Mouse (Mus musculus) midbrain, embryonic 15.5 days (tissue): ENCODE data around the gene Sprr3. TPM values are rescaled to one million over a fixed set of nuclear protein-coding genes. Genes with fewer than 3 reads are reported as not detected.

Experiments used
- ATAC-seq: fragments of 200-750 bp; cut with Nextera tagmentation; replicated peaks from 2 replicates; pipeline ENCODE4 v1.8.0; 2017; ENCODE audit warnings: moderate TSS enrichment
- H3K27ac ChIP-seq: fragments of 300-500 bp; sonication (generic); 2 replicates; pipeline ENCODE4 v1.5.1; 2015; ENCODE audit warnings: mild to moderate bottlenecking, inconsistent platforms
- H3K27me3 ChIP-seq: fragments of 300-500 bp; sonication (generic); replicated peaks from 2 replicates; pipeline ENCODE4 v1.6.1; 2015; ENCODE audit warnings: inconsistent platforms
- H3K36me3 ChIP-seq: fragments of 300-500 bp; sonication (generic); replicated peaks from 2 replicates; pipeline ENCODE4 v1.6.1; 2015; ENCODE audit warnings: inconsistent platforms
- H3K4me1 ChIP-seq: fragments of 300-500 bp; sonication (generic); 2 replicates; pipeline ENCODE4 v1.6.1; 2015; ENCODE audit warnings: inconsistent platforms
- H3K4me2 ChIP-seq: fragments of 300-500 bp; sonication (generic); 2 replicates; pipeline ENCODE4 v1.6.1; 2015; ENCODE audit warnings: inconsistent platforms, mild to moderate bottlenecking, moderate library complexity
- H3K4me3 ChIP-seq: fragments of 300-500 bp; sonication (generic); 2 replicates; pipeline ENCODE4 v1.5.1; 2015; ENCODE audit warnings: mild to moderate bottlenecking, inconsistent platforms
- H3K9ac ChIP-seq: fragments of 300-500 bp; sonication (generic); 2 replicates; pipeline ENCODE4 v1.6.1; 2015; ENCODE audit warnings: mild to moderate bottlenecking, inconsistent platforms
- H3K9me3 ChIP-seq: fragments of 300-500 bp; sonication (generic); 2 replicates; pipeline ENCODE4 v1.6.1; 2016; ENCODE audit warnings: inconsistent platforms
- WGBS: fragments of 180-500 bp; shearing (Covaris S2); methylation state at CpG from one replicate; pipeline ENCODE4 v1.1.7; 2015; ENCODE audit warnings: mixed read lengths; 5-methylcytosine and 5-hydroxymethylcytosine counted together
- polyA plus RNA-seq: library from polyadenylated mRNA; unstranded; fragments of >200 nt; fragmentation: Nextera tagmentation; extraction: Ambion mirVana; gene quantifications from 2 replicates; pipeline ENCODE4 v1.2.1, GENCODE M21; 2015

Sprr3 gene
- polyA plus RNA-seq, 1 experiment from 2014 or later = not detected

- ATAC-seq = no peak
- no peak within 1 kb of the TSS for H3K27ac ChIP-seq
- WGBS = 95% methylated on average over 2 of the region's 2 CpGs
Measured at GRCm38 (mm10) chr3:92432282-92432681, 26.2 kb downstream of the Sprr3 start, which contains the start of gene Sprr2k. Gene Sprr2k, plus strand, starts transcription at chr3:92432582.

GRCm38 (mm10) chr3:92429323-92429722 is 29.2 kb downstream of the Sprr3 start, which contains the start of gene Gm9774:
Gene Gm9774, minus strand, starts transcription at chr3:92429423.
- H3K4me2 ChIP-seq = no peak within 1 kb of the TSS
- H3K4me1 ChIP-seq = no peaks in the 10 kb centered on the region
- H3K27me3 ChIP-seq = no peaks in the 10 kb centered on the region
- no peaks in the 10 kb centered on the region for H3K36me3 ChIP-seq
- no peaks in the 10 kb centered on the region for H3K9me3 ChIP-seq
- no peak for ATAC-seq
- H3K9ac ChIP-seq = no peak within 1 kb of the TSS
- H3K27ac ChIP-seq = no peak within 1 kb of the TSS
- no peak within 1 kb of the TSS for H3K4me3 ChIP-seq
- 93% methylated on average over 6 of the region's 6 CpGs for WGBS

More at GRCm38 (mm10) chr3:92432282-92432681, 26.2 kb downstream of the Sprr3 start, which contains the start of gene Sprr2k:
- no peak within 1 kb of the TSS for H3K9ac ChIP-seq
- no peaks in the 10 kb centered on the region for H3K9me3 ChIP-seq
- H3K4me3 ChIP-seq = no peak within 1 kb of the TSS
- H3K27me3 ChIP-seq = no peaks in the 10 kb centered on the region
- no peaks in the 10 kb centered on the region for H3K4me1 ChIP-seq
- H3K4me2 ChIP-seq = no peak within 1 kb of the TSS
- no peaks in the 10 kb centered on the region for H3K36me3 ChIP-seq

- no peaks in the 10 kb centered on the region for H3K4me1 ChIP-seq
- no peak within 1 kb of the TSS for H3K4me2 ChIP-seq
- no peak within 1 kb of the TSS for H3K27ac ChIP-seq
- no peak within 1 kb of the TSS for H3K4me3 ChIP-seq
- H3K27me3 ChIP-seq = no peaks in the 10 kb centered on the region
- WGBS = 92% methylated on average over 2 of the region's 2 CpGs
- no peaks in the 10 kb centered on the region for H3K36me3 ChIP-seq
- no peaks in the 10 kb centered on the region for H3K9me3 ChIP-seq
- H3K9ac ChIP-seq = no peak within 1 kb of the TSS
- no peak for ATAC-seq
Measured at GRCm38 (mm10) chr3:92417782-92418181, 40.7 kb downstream of the Sprr3 start, which contains the start of gene Sprr2j-ps. Gene Sprr2j-ps, plus strand, starts transcription at chr3:92418082.

- Histone ChIP-seq H3K4me2 (no peak within 1 kb of the TSS), H3K4me1 (no peaks in the 10 kb centered on the region), H3K36me3 (no peaks in the 10 kb centered on the region), H3K27ac (no peak within 1 kb of the TSS), H3K4me3 (no peak within 1 kb of the TSS), H3K27me3 (no peaks in the 10 kb centered on the region), H3K9ac (no peak within 1 kb of the TSS), H3K9me3 (no peaks in the 10 kb centered on the region)
- WGBS = 92% methylated on average over 2 of the region's 2 CpGs
- ATAC-seq = no peak
Measured at GRCm38 (mm10) chr3:92407691-92408090, 50.8 kb downstream of the Sprr3 start, which contains the start of gene Sprr2i. Gene Sprr2i, plus strand, starts transcription at chr3:92407991.

Other genes starting within 250 kb of the Sprr3 start
- not detected in 2 replicates for gene Sprr2a1, start 242.9 kb downstream of the Sprr3 start, polyA plus RNA-seq
- not detected in 2 replicates for gene Sprr2a2, start 242.8 kb downstream of the Sprr3 start, polyA plus RNA-seq
- not detected in 2 replicates for gene Sprr2a3, start 173.3 kb downstream of the Sprr3 start, polyA plus RNA-seq
- gene Sprr2b, start 142.1 kb downstream of the Sprr3 start, polyA plus RNA-seq = 0.22 TPM in 1 of 2 replicates, not detected in the other
- gene Sprr2d, start 119.6 kb downstream of the Sprr3 start, polyA plus RNA-seq = not detected in 2 replicates
- gene Sprr2e, start 106.6 kb downstream of the Sprr3 start, polyA plus RNA-seq = not detected in 2 replicates
- gene Sprr2f, start 93.5 kb downstream of the Sprr3 start, polyA plus RNA-seq = not detected in 2 replicates
- gene Sprr2h, start 73.0 kb downstream of the Sprr3 start, polyA plus RNA-seq = not detected in 2 replicates
- not detected in 2 replicates for gene Sprr2i, start 50.7 kb downstream of the Sprr3 start, polyA plus RNA-seq
- not detected in 2 replicates for gene Sprr2j-ps, start 40.6 kb downstream of the Sprr3 start, polyA plus RNA-seq
- 7.4 and 9.7 TPM in 2 replicates for gene Gm9774, start 29.3 kb downstream of the Sprr3 start, polyA plus RNA-seq
- not detected in 2 replicates for gene Sprr2k, start 26.1 kb downstream of the Sprr3 start, polyA plus RNA-seq
- not detected in 2 replicates for gene Sprr1b, start 19.9 kb downstream of the Sprr3 start, polyA plus RNA-seq
- gene Sprr1a, start 27.2 kb upstream of the Sprr3 start, polyA plus RNA-seq = 0.28 TPM in 1 of 2 replicates, not detected in the other
- not detected in 2 replicates for gene Sprr4, start 41.8 kb upstream of the Sprr3 start, polyA plus RNA-seq
- not detected in 2 replicates for gene 2310046K23Rik, start 75.8 kb upstream of the Sprr3 start, polyA plus RNA-seq
- not detected in 2 replicates for gene Ivl, start 115.0 kb upstream of the Sprr3 start, polyA plus RNA-seq
- not detected in 2 replicates for gene Smcp, start 130.3 kb upstream of the Sprr3 start, polyA plus RNA-seq
- gene 2210017I01Rik, start 148.8 kb upstream of the Sprr3 start, polyA plus RNA-seq = not detected in 2 replicates
- not detected in 2 replicates for gene Lce6a, start 162.9 kb upstream of the Sprr3 start, polyA plus RNA-seq
- not detected in 2 replicates for gene Lce1a1, start 189.6 kb upstream of the Sprr3 start, polyA plus RNA-seq
- not detected in 2 replicates for gene Lce1b, start 198.2 kb upstream of the Sprr3 start, polyA plus RNA-seq
- gene Lce1a2, start 211.6 kb upstream of the Sprr3 start, polyA plus RNA-seq = not detected in 2 replicates
- not detected in 2 replicates for gene Lce1c, start 220.5 kb upstream of the Sprr3 start, polyA plus RNA-seq
- not detected in 2 replicates for gene Lce1d, start 228.5 kb upstream of the Sprr3 start, polyA plus RNA-seq